Mouse (Mus musculus): Measurements from ENCODE around the gene N4bp2. TPM values are rescaled to one million over a fixed set of nuclear protein-coding genes. Genes with fewer than 3 reads are reported as not detected.

The N4bp2 gene
- total RNA-seq, 1 experiment = 23.6 TPM

DNA sequence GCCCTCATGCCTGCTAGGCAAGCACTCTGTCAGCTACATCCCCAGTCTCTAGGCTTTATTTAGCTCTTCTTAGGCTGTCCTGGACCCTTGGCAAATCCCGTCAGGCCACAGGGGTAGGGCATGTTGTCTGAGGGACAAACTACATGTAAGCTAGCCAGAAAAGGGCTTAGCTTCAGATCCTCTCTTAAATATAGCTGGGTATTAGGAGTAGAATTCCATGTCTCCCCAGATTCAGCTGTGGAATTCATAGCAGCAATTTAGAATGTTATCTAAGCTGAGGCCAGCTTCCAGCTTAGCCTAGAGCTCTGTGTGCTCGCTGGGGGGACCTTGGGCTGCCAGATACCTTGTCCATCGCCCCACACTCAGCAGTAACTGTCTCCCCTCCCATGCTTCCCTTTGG, 83.6 kb downstream of the N4bp2 start:
- DNase-seq (ENCODE audit: low read depth, low spot score) = no peak
- H3K27ac ChIP-seq (ENCODE audit: insufficient read depth, low read depth, low read length, poor library complexity, severe bottlenecking) = no peak overlapping the region
- TF ChIP-seq HCFC1 (IDR thresholded peaks at IDR 0.05; ENCODE audit: borderline replicate concordance, insufficient read depth, low read length) = no peak
- TF ChIP-seq CHD2 (IDR thresholded peaks at IDR 0.05; ENCODE audit: low read depth, low read length) = no peak
- H3K4me1 ChIP-seq (ENCODE audit: control insufficient read depth in 2 of 2, insufficient read depth in 2 of 2, low read length in 2 of 2, poor library complexity in 1 of 2) = no peaks in the 10 kb centered on the region; a peak in 1 of 4 replicates
- H3K9ac ChIP-seq (ENCODE audit: insufficient read depth, low read depth, low read length, poor library complexity, severe bottlenecking) = no peak overlapping the region
- no peaks in the 10 kb centered on the region for H3K36me3 ChIP-seq (ENCODE audit: control insufficient read depth, insufficient read depth, low read length, poor library complexity, severe bottlenecking)
- H3K4me3 ChIP-seq (ENCODE audit: insufficient read depth in 1 of 2, low read depth in 1 of 2, low read length in 2 of 2, poor library complexity in 1 of 2, severe bottlenecking in 1 of 2) = no peak overlapping the region
- in situ Hi-C loops (cut with MboI; ENCODE audit: low sequenced_read_pairs in 2 of 2, unreplicated experiment in 2 of 2) = loop anchor here in 1 of 2 experiments (25.0 kb wide), 1 partner anchor 90 kb away; the partner anchor contains the start of gene Chrna9
- no peaks in the 10 kb centered on the region for H3K9me3 ChIP-seq (ENCODE audit: control insufficient read depth, insufficient read depth, low read depth, low read length)

DNA sequence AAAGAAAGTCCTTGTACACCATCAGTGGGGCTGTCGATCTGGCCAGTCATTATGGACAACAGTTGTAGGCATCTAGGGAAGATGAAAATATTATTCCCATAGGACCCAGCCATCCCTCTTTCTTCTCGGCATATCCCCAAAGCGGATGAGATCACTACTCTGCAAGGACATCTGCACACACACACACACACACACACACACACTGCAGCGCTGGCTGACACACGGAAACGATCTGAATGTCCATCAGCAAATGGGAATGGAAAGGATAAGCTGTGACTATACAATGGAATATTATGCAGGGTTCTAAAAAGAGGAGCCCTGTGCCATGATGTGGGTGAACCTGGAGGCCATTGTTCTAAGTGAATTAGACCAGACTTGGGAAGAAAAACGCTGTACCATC, 84.3 kb downstream of the N4bp2 start:
- Histone ChIP-seq H3K4me1 (ENCODE audit: control insufficient read depth in 2 of 2, insufficient read depth in 2 of 2, low read length in 2 of 2, poor library complexity in 1 of 2) (no peaks in the 10 kb centered on the region), H3K4me3 (ENCODE audit: insufficient read depth in 1 of 2, low read depth in 1 of 2, low read length in 2 of 2, poor library complexity in 1 of 2, severe bottlenecking in 1 of 2) (no peak overlapping the region), H3K9ac (ENCODE audit: insufficient read depth, low read depth, low read length, poor library complexity, severe bottlenecking) (no peak overlapping the region), H3K36me3 (ENCODE audit: control insufficient read depth, insufficient read depth, low read length, poor library complexity, severe bottlenecking) (no peaks in the 10 kb centered on the region), H3K9me3 (ENCODE audit: control insufficient read depth, insufficient read depth, low read depth, low read length) (no peaks in the 10 kb centered on the region), H3K27ac (ENCODE audit: insufficient read depth, low read depth, low read length, poor library complexity, severe bottlenecking) (no peak overlapping the region)
- TF ChIP-seq ZC3H11A (IDR thresholded peaks at IDR 0.05; ENCODE audit: borderline replicate concordance, low read depth, low read length) (no peak), HCFC1 (IDR thresholded peaks at IDR 0.05; ENCODE audit: borderline replicate concordance, insufficient read depth, low read length) (no peak), CHD2 (IDR thresholded peaks at IDR 0.05; ENCODE audit: low read depth, low read length) (no peak), MAFK (IDR thresholded peaks at IDR 0.05; ENCODE audit: insufficient read depth, low read depth, low read length) (no peak), ZNF384 (IDR thresholded peaks at IDR 0.05; ENCODE audit: low read depth, low read length) (no peak)
- in situ Hi-C loops (cut with MboI; ENCODE audit: low sequenced_read_pairs in 2 of 2, unreplicated experiment in 2 of 2) = loop anchor here in 1 of 2 experiments (25.0 kb wide), 1 partner anchor 90 kb away; the partner anchor contains the start of gene Chrna9
- no peak for DNase-seq (ENCODE audit: low read depth, low spot score)

DNA sequence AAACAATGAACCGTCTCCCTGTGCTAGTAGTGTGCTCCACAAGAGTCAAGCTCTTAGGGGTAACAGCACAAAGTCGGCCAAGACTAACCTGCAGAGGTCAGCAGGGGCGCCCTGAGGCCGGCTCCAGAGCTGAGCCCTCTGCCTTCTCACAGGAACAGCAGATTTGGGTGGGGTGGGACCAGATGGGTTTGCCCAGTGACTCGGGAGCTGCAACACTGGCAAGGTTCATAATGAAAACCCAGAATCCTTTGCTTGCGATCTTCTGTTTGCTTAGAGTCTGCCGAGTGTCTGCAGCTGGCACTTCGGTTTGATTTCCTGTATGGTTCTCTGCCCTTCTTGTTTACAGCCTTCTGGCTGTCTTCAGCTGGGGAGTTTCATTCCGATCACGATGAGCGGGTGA, 87.4 kb downstream of the N4bp2 start:
- H3K9ac ChIP-seq (ENCODE audit: insufficient read depth, low read depth, low read length, poor library complexity, severe bottlenecking) = no peak overlapping the region
- DNase-seq (ENCODE audit: low read depth, low spot score) = no peak
- no peaks in the 10 kb centered on the region for H3K4me1 ChIP-seq (ENCODE audit: control insufficient read depth in 2 of 2, insufficient read depth in 2 of 2, low read length in 2 of 2, poor library complexity in 1 of 2)
- in situ Hi-C loops (cut with MboI; ENCODE audit: low sequenced_read_pairs in 2 of 2, unreplicated experiment in 2 of 2) = no loop called here
- H3K36me3 ChIP-seq (ENCODE audit: control insufficient read depth, insufficient read depth, low read length, poor library complexity, severe bottlenecking) = no peaks in the 10 kb centered on the region
- H3K4me3 ChIP-seq (ENCODE audit: insufficient read depth in 1 of 2, low read depth in 1 of 2, low read length in 2 of 2, poor library complexity in 1 of 2, severe bottlenecking in 1 of 2) = no peak overlapping the region
- TF ChIP-seq ZC3H11A (IDR thresholded peaks at IDR 0.05; ENCODE audit: borderline replicate concordance, low read depth, low read length) (no peak), HCFC1 (IDR thresholded peaks at IDR 0.05; ENCODE audit: borderline replicate concordance, insufficient read depth, low read length) (no peak), ZNF384 (IDR thresholded peaks at IDR 0.05; ENCODE audit: low read depth, low read length) (no peak), CHD2 (IDR thresholded peaks at IDR 0.05; ENCODE audit: low read depth, low read length) (no peak), MAFK (IDR thresholded peaks at IDR 0.05; ENCODE audit: insufficient read depth, low read depth, low read length) (no peak)
- H3K9me3 ChIP-seq (ENCODE audit: control insufficient read depth, insufficient read depth, low read depth, low read length) = no peaks in the 10 kb centered on the region
- H3K27ac ChIP-seq (ENCODE audit: insufficient read depth, low read depth, low read length, poor library complexity, severe bottlenecking) = no peak overlapping the region

DNA sequence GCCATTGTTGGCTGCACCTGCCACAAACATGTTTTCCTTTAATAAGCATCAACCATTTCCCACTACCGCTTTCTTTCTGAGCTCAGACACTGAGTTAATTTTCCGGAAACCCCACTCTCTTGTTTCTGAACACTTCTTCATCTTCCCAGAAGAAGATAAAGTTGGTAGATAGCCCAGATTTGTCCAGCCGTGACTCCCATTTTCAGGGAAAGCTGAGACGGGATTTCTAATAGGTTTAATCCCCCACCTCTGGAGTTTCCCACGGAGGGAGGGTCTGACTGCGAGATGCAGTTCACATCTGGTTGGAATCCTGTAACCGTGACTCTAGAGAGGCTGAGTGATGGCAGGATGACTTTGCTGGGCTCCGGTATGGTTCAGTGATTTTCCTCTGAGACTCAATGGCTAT, 91.5 kb downstream of the N4bp2 start:
- Histone ChIP-seq H3K9me3 (ENCODE audit: control insufficient read depth, insufficient read depth, low read depth, low read length) (no peaks in the 10 kb centered on the region), H3K4me1 (ENCODE audit: control insufficient read depth in 2 of 2, insufficient read depth in 2 of 2, low read length in 2 of 2, poor library complexity in 1 of 2) (no peaks in the 10 kb centered on the region), H3K4me3 (ENCODE audit: insufficient read depth in 1 of 2, low read depth in 1 of 2, low read length in 2 of 2, poor library complexity in 1 of 2, severe bottlenecking in 1 of 2) (no peak overlapping the region), H3K36me3 (ENCODE audit: control insufficient read depth, insufficient read depth, low read length, poor library complexity, severe bottlenecking) (no peaks in the 10 kb centered on the region), H3K9ac (ENCODE audit: insufficient read depth, low read depth, low read length, poor library complexity, severe bottlenecking) (no peak overlapping the region), H3K27ac (ENCODE audit: insufficient read depth, low read depth, low read length, poor library complexity, severe bottlenecking) (no peak overlapping the region)
- TF ChIP-seq ZC3H11A (IDR thresholded peaks at IDR 0.05; ENCODE audit: borderline replicate concordance, low read depth, low read length) = no peak
- in situ Hi-C loops (cut with MboI; ENCODE audit: low sequenced_read_pairs in 2 of 2, unreplicated experiment in 2 of 2) = no loop called here
- DNase-seq (ENCODE audit: low read depth, low spot score) = no peak

DNA sequence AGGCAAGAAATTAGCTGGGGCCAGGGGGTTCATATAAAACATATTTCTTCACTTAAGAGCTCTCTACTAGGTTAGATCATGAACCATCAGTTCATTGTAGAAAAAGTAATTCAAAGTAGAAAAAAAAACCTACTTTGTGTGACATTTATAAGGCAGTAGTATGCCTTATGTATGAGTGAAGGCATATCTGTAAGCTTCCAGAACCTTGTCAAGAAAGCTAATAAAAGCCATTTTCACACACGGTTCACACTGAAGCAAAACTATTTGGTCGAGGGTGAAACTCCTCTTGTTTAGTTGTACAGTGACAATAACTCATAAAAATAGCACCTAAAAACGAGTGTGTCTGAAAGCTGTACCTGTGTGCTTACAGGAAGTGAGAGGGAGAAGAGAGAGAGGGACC, 92.2 kb downstream of the N4bp2 start:
- Histone ChIP-seq H3K9ac (ENCODE audit: insufficient read depth, low read depth, low read length, poor library complexity, severe bottlenecking) (no peak overlapping the region), H3K4me1 (ENCODE audit: control insufficient read depth in 2 of 2, insufficient read depth in 2 of 2, low read length in 2 of 2, poor library complexity in 1 of 2) (no peaks in the 10 kb centered on the region; a peak in 1 of 4 replicates), H3K9me3 (ENCODE audit: control insufficient read depth, insufficient read depth, low read depth, low read length) (no peaks in the 10 kb centered on the region), H3K4me3 (ENCODE audit: insufficient read depth in 1 of 2, low read depth in 1 of 2, low read length in 2 of 2, poor library complexity in 1 of 2, severe bottlenecking in 1 of 2) (no peak overlapping the region), H3K27ac (ENCODE audit: insufficient read depth, low read depth, low read length, poor library complexity, severe bottlenecking) (no peak overlapping the region), H3K36me3 (ENCODE audit: control insufficient read depth, insufficient read depth, low read length, poor library complexity, severe bottlenecking) (no peaks in the 10 kb centered on the region)
- TF ChIP-seq CHD2 (IDR thresholded peaks at IDR 0.05; ENCODE audit: low read depth, low read length) (no peak), MAFK (IDR thresholded peaks at IDR 0.05; ENCODE audit: insufficient read depth, low read depth, low read length) (no peak), ZC3H11A (IDR thresholded peaks at IDR 0.05; ENCODE audit: borderline replicate concordance, low read depth, low read length) (no peak), ZNF384 (IDR thresholded peaks at IDR 0.05; ENCODE audit: low read depth, low read length) (no peak), HCFC1 (IDR thresholded peaks at IDR 0.05; ENCODE audit: borderline replicate concordance, insufficient read depth, low read length) (no peak)
- DNase-seq (ENCODE audit: low read depth, low spot score) = no peak
- in situ Hi-C loops (cut with MboI; ENCODE audit: low sequenced_read_pairs in 2 of 2, unreplicated experiment in 2 of 2) = no loop called here
